Mouse (Mus musculus): ENCODE results near the gene Mapk13. TPM values are rescaled to one million over a fixed set of nuclear protein-coding genes. Genes with fewer than 3 reads are reported as not detected.

Gene Mapk13
- polyA plus RNA-seq, 1 experiment from 2014 or later: 3.3 TPM

DNA sequence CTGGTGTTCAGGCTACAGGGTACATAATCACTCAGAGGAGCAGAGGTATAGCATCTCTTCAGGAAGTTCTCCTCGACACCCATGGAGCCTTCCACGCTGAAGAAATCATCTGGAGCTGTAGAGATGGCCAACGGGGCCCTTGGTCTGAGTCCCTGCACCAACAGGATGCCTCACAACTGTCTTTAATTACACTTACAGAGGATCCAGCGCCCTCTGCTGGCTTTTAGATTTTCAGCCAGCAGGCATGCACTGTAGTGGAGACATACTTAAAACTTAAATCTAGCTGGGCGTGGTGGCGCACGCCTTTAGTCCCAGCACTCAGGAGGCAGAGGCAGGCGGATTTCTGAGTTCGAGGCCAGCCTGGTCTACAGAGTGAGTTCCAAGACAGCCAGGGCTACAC is 25.2 kb upstream of the Mapk13 start:
- Histone ChIP-seq H3K36me3 (ENCODE audit: control insufficient read depth, insufficient read depth, low read length) (0 out of 2 replicates have a peak, but pooled peaks cover 10% of the 10 kb centered on the region), H3K4me1 (replicated peaks; ENCODE audit: control insufficient read depth, insufficient read depth, low read length) (no peaks in the 10 kb centered on the region), H3K27ac (ENCODE audit: low read depth, low read length) (no peak overlapping the region), H3K4me3 (ENCODE audit: low read depth, low read length) (no peak overlapping the region), H3K9me3 (ENCODE audit: control insufficient read depth, low read length) (no peaks in the 10 kb centered on the region), H3K27me3 (ENCODE audit: control insufficient read depth, insufficient read depth, low read length) (no peaks in the 10 kb centered on the region), H3K9ac (ENCODE audit: low read depth, low read length) (no peak overlapping the region), H3K4me2 (replicated peaks; ENCODE audit: low read depth, low read length) (no peak overlapping the region)
- DNase-seq (ENCODE audit: low spot score) (peak; percentile 21), ATAC-seq (ENCODE audit: low FRiP score) (no peak)
- 91% methylated on average over 9 of the region's 9 CpGs for WGBS

DNA sequence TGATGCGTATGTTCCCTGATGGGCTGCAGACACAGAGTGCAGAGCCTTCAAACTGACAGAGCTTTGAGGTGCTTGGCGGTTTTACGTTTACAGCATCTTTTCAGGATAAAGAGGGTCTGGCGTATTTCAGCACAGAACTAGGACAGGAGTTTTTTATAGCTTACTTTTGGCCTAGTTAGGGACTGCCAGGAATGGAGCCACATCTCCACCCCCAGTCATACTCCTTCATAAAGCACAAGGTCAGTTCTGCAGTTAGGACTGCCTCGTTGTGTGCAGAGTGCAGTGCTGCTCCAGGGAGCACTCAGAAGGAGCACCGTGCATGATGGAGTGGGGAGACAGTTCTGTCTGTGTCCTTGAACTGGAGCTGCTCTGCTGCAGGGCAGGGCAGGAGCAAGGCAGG is 23.3 kb upstream of the Mapk13 start:
- no peak overlapping the region for H3K27ac ChIP-seq (ENCODE audit: low read depth, low read length)
- H3K4me2 ChIP-seq (replicated peaks; ENCODE audit: low read depth, low read length): no peak overlapping the region
- DNase-seq (ENCODE audit: low spot score) (no peak), ATAC-seq (ENCODE audit: low FRiP score) (no peak)
- 95% methylated on average over 6 of the region's 6 CpGs for WGBS
- H3K27me3 ChIP-seq (ENCODE audit: control insufficient read depth, insufficient read depth, low read length): no peaks in the 10 kb centered on the region
- H3K9ac ChIP-seq (ENCODE audit: low read depth, low read length): no peak overlapping the region
- no peaks in the 10 kb centered on the region for H3K9me3 ChIP-seq (ENCODE audit: control insufficient read depth, low read length)
- no peak overlapping the region for H3K4me3 ChIP-seq (ENCODE audit: low read depth, low read length)
- H3K4me1 ChIP-seq (replicated peaks; ENCODE audit: control insufficient read depth, insufficient read depth, low read length): no peaks in the 10 kb centered on the region
- 0 out of 2 replicates have a peak, but pooled peaks cover 10% of the 10 kb centered on the region for H3K36me3 ChIP-seq (ENCODE audit: control insufficient read depth, insufficient read depth, low read length)

DNA sequence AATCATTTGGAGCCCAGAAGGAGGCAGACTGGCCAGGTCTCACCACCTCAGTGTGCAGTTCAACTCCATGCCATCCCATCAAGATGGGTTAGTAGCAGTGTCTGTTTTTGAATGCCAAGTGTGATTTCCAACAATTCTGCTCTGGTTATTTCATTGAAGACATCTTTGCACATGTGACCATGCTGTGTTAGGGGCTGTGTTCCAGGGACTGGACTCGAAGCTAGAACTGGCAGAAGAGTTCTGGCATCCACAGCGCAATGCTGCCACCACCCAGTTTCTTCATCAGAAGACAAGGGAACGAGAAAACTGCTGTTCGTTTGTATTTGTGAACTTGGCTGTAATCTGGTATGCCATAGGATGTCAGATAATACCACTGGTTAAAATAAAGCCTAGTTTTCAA is 21.1 kb upstream of the Mapk13 start:
- 0 out of 2 replicates have a peak, but pooled peaks cover 10% of the 10 kb centered on the region for H3K36me3 ChIP-seq (ENCODE audit: control insufficient read depth, insufficient read depth, low read length)
- 95% methylated on average over 4 of the region's 4 CpGs for WGBS
- no peak for ATAC-seq (ENCODE audit: low FRiP score)

DNA sequence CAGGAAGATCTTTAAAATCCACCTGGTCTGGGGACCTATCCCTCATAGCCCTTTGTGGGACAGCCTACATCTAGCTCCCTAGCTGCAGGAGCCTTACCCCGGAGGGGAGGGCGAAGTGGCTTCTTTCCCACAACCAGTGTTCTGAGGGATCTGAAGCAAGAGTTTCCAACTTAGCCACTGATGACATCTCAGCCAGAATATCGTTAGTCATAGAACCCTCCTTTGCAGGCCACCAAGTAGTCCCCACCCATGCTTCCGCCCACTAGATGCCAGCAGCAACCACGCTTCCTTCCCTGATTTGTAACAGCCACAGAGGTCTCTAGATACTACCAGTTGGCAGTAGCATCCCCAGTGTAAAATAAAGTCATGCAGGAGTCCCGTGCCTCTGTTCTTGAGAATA is 18.5 kb upstream of the Mapk13 start:
- Histone ChIP-seq H3K4me2 (replicated peaks; ENCODE audit: low read depth, low read length) (no peak overlapping the region), H3K4me3 (ENCODE audit: low read depth, low read length) (no peak overlapping the region), H3K9me3 (ENCODE audit: control insufficient read depth, low read length) (no peaks in the 10 kb centered on the region), H3K4me1 (replicated peaks; ENCODE audit: control insufficient read depth, insufficient read depth, low read length) (no peaks in the 10 kb centered on the region), H3K27ac (ENCODE audit: low read depth, low read length) (no peak overlapping the region), H3K9ac (ENCODE audit: low read depth, low read length) (no peak overlapping the region), H3K27me3 (ENCODE audit: control insufficient read depth, insufficient read depth, low read length) (no peaks in the 10 kb centered on the region), H3K36me3 (ENCODE audit: control insufficient read depth, insufficient read depth, low read length) (no peaks in the 10 kb centered on the region)
- DNase-seq (ENCODE audit: low spot score) (no peak), ATAC-seq (ENCODE audit: low FRiP score) (no peak)
- WGBS: 85% methylated on average over 6 of the region's 6 CpGs

More for the DNA sequence above, 21.1 kb upstream of the Mapk13 start:
- Histone ChIP-seq H3K4me3 (ENCODE audit: low read depth, low read length) (no peak overlapping the region), H3K4me2 (replicated peaks; ENCODE audit: low read depth, low read length) (no peak overlapping the region), H3K27me3 (ENCODE audit: control insufficient read depth, insufficient read depth, low read length) (no peaks in the 10 kb centered on the region), H3K9me3 (ENCODE audit: control insufficient read depth, low read length) (no peaks in the 10 kb centered on the region), H3K27ac (ENCODE audit: low read depth, low read length) (no peak overlapping the region), H3K9ac (ENCODE audit: low read depth, low read length) (no peak overlapping the region), H3K4me1 (replicated peaks; ENCODE audit: control insufficient read depth, insufficient read depth, low read length) (no peaks in the 10 kb centered on the region)
- no peak for DNase-seq (ENCODE audit: low spot score)

DNA sequence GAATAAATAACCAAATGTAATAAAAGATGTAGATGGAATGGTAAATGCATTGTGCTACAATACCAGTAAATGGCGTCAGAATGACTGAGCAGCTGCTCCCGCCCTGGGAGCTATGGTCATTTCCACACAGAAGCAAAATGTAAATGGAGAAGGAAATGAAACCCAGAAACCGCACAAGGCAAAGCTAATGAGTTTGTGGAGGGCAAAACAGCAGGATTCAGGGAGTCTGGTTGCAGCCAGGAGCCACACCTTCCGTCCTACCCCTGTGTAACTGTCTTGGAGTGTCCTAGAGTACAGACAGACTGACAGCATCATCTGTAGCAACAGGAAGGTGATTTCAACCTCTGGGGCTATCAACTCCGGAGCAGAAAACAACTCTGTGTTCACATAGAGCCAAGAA is 12.7 kb upstream of the Mapk13 start:
- H3K36me3 ChIP-seq (ENCODE audit: control insufficient read depth, insufficient read depth, low read length): no peaks in the 10 kb centered on the region

DNA sequence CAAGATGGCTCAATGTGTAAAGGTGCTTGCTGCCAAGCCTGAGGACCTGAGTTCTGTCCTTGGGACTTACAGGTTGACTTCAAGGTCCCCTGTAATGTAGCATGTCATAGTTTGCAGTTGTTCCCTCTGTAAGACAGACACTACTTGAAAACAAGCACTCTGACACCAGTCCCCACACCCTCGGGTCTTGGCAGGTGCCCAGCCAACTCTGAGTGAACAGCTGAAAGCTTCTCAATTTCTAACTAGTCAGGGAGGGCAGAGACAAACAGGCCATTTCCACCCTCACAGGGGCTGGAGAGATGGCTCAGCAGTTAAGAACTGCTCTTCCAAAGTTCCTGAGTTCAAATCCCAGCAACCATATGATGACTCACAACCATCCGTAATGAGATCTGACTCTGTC is 11.6 kb upstream of the Mapk13 start:
- no peaks in the 10 kb centered on the region for H3K4me1 ChIP-seq (replicated peaks; ENCODE audit: control insufficient read depth, insufficient read depth, low read length)
- no peak overlapping the region for H3K4me2 ChIP-seq (replicated peaks; ENCODE audit: low read depth, low read length)
- H3K27ac ChIP-seq (ENCODE audit: low read depth, low read length): no peak overlapping the region
- WGBS: 86% methylated on average over 2 of the region's 2 CpGs
- H3K36me3 ChIP-seq (ENCODE audit: control insufficient read depth, insufficient read depth, low read length): no peaks in the 10 kb centered on the region
- no peaks in the 10 kb centered on the region for H3K9me3 ChIP-seq (ENCODE audit: control insufficient read depth, low read length)
- DNase-seq (ENCODE audit: low spot score): no peak
- no peak overlapping the region for H3K4me3 ChIP-seq (ENCODE audit: low read depth, low read length)
- ATAC-seq (ENCODE audit: low FRiP score): no peak
- H3K9ac ChIP-seq (ENCODE audit: low read depth, low read length): no peak overlapping the region
- no peaks in the 10 kb centered on the region for H3K27me3 ChIP-seq (ENCODE audit: control insufficient read depth, insufficient read depth, low read length)

More for the DNA sequence above, 12.7 kb upstream of the Mapk13 start:
- DNase-seq (ENCODE audit: low spot score): no peak
- ATAC-seq (ENCODE audit: low FRiP score): no peak
- H3K4me1 ChIP-seq (replicated peaks; ENCODE audit: control insufficient read depth, insufficient read depth, low read length): no peaks in the 10 kb centered on the region
- no peaks in the 10 kb centered on the region for H3K27me3 ChIP-seq (ENCODE audit: control insufficient read depth, insufficient read depth, low read length)
- no peak overlapping the region for H3K9ac ChIP-seq (ENCODE audit: low read depth, low read length)
- H3K27ac ChIP-seq (ENCODE audit: low read depth, low read length): no peak overlapping the region
- WGBS: 68% methylated on average over 5 of the region's 5 CpGs
- H3K4me3 ChIP-seq (ENCODE audit: low read depth, low read length): no peak overlapping the region
- H3K9me3 ChIP-seq (ENCODE audit: control insufficient read depth, low read length): no peaks in the 10 kb centered on the region
- H3K4me2 ChIP-seq (replicated peaks; ENCODE audit: low read depth, low read length): no peak overlapping the region

DNA sequence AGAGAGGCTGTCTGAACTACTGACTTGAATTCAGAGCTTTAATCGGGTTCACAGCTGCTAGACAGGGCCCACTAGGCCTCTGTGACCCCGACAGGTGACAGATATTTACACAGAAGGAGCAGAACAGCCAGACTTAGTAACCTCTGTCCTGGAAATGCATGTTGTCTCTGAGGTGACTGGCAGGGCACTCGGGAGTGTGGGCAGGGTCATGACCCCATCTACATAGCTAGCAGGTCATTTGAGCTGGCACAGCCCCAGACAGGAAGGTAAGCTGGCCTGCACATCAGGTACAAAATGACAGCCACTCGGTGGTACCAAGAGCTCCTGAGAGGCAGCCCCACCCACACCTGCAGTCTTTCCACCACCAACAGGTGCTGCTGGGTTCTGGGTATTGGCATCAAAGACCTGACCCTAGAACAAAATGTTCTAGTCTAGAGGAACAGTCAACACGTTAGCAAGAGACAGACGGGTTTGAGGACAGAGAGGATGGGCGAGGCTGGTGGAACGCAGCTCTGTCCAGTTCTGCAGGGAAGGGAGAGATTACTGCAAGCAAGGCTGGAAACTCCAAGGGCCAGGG is 8.3 kb upstream of the Mapk13 start:
- WGBS: 77% methylated on average over 8 of the region's 8 CpGs
- Histone ChIP-seq H3K9me3 (ENCODE audit: control insufficient read depth, low read length) (no peaks in the 10 kb centered on the region), H3K27ac (ENCODE audit: low read depth, low read length) (no peak overlapping the region), H3K9ac (ENCODE audit: low read depth, low read length) (no peak overlapping the region), H3K4me3 (ENCODE audit: low read depth, low read length) (no peak overlapping the region), H3K27me3 (ENCODE audit: control insufficient read depth, insufficient read depth, low read length) (no peaks in the 10 kb centered on the region), H3K4me1 (replicated peaks; ENCODE audit: control insufficient read depth, insufficient read depth, low read length) (no peaks in the 10 kb centered on the region), H3K36me3 (ENCODE audit: control insufficient read depth, insufficient read depth, low read length) (no peaks in the 10 kb centered on the region), H3K4me2 (replicated peaks; ENCODE audit: low read depth, low read length) (no peak overlapping the region)
- ATAC-seq (ENCODE audit: low FRiP score) (no peak), DNase-seq (ENCODE audit: low spot score) (no peak)

DNA sequence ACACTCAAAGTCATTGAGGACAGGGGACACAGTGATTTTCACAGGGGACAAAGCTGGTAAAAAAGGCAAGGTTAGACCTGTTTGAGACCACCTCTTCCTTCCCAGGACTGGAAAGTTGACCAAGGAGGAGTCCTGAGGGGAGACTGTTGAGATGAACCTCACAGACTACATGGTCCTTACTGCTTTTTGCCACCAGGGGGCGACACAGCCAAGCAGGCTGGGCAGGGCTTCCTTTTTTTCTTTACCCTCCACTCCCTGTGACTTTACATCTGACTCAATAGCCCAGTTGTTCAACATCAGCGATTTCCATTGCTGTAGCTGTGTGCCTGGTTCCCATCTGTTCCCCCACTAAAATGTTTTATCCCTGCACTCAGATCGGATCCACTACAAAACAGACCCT is 7.2 kb upstream of the Mapk13 start:
- ATAC-seq (ENCODE audit: low FRiP score) (no peak), DNase-seq (ENCODE audit: low spot score) (peak; percentile 78)
- Histone ChIP-seq H3K27ac (ENCODE audit: low read depth, low read length) (no peak overlapping the region), H3K36me3 (ENCODE audit: control insufficient read depth, insufficient read depth, low read length) (no peaks in the 10 kb centered on the region), H3K9ac (ENCODE audit: low read depth, low read length) (no peak overlapping the region), H3K4me1 (replicated peaks; ENCODE audit: control insufficient read depth, insufficient read depth, low read length) (no peaks in the 10 kb centered on the region), H3K9me3 (ENCODE audit: control insufficient read depth, low read length) (no peaks in the 10 kb centered on the region), H3K4me3 (ENCODE audit: low read depth, low read length) (no peak overlapping the region), H3K27me3 (ENCODE audit: control insufficient read depth, insufficient read depth, low read length) (no peaks in the 10 kb centered on the region), H3K4me2 (replicated peaks; ENCODE audit: low read depth, low read length) (no peak overlapping the region)
- WGBS: 20% methylated on average over 3 of the region's 3 CpGs

DNA sequence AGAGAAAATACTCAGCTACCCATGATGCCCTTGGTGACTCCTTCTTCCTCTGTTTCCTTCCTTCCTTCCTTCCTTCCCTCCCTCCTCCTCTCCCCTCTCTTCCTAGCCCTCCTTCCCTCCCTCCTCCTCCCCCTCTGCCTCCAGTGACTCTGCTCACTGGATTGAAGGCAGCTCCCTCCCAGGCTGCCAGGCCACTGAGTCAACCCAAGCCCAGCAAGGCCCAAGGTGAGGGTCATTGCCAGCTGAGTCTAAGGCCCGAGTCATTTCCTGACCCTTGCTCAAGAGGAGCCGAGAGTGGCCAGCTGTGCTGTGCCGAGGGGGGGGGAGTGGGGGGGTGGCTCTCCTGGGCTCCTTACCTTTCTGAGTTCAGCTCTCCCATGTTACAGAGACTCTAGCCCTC is 2.9 kb upstream of the Mapk13 start:
- H3K4me2 ChIP-seq (replicated peaks; ENCODE audit: low read depth, low read length): no peak overlapping the region
- no peak overlapping the region for H3K4me3 ChIP-seq (ENCODE audit: low read depth, low read length)
- DNase-seq (ENCODE audit: low spot score) (no peak), ATAC-seq (ENCODE audit: low FRiP score) (no peak)
- peaks cover 26% of the 10 kb centered on the region for H3K27me3 ChIP-seq (ENCODE audit: control insufficient read depth, insufficient read depth, low read length)
- H3K4me1 ChIP-seq (replicated peaks; ENCODE audit: control insufficient read depth, insufficient read depth, low read length): peaks cover 2% of the 10 kb centered on the region
- H3K9me3 ChIP-seq (ENCODE audit: control insufficient read depth, low read length): no peaks in the 10 kb centered on the region
- 74% methylated on average over 3 of the region's 3 CpGs for WGBS
- no peak overlapping the region for H3K27ac ChIP-seq (ENCODE audit: low read depth, low read length)
- no peak overlapping the region for H3K9ac ChIP-seq (ENCODE audit: low read depth, low read length)
- H3K36me3 ChIP-seq (ENCODE audit: control insufficient read depth, insufficient read depth, low read length): no peaks in the 10 kb centered on the region
